Comparison of ENCODE assay signal across 9 mouse cellular contexts in genomic region chrX:53059426-53060007, GRCm38 (mm10).
DNase-seq lines count a peak whose midpoint lies in the region; ATAC-seq and TF ChIP-seq lines count a peak whose summit lies in the region.
"Had no signal": no experiment of that assay in that cellular context is flagged by ENCODE, and none has a peak within 500 bp of the region (broad histone marks: within the 10 kb centered on the region; RNA-seq: fewer than 3 reads in every experiment).

No protein-coding gene starts in this region.

- no peak overlapping the region for H3K9ac ChIP-seq in kidney, embryonic 15.5 days
- no peak overlapping the region for H3K9ac ChIP-seq in limb, embryonic 11.5 days (ENCODE audit: low read length)

- no peak overlapping the region; the same call in 1 of the 2 replicates for H3K4me3 ChIP-seq in kidney, embryonic 15.5 days (replicated peaks)
- H3K4me3 ChIP-seq in kidney, adult 2 months (ENCODE audit: insufficient read depth, low read depth, low read length): no peak overlapping the region
- H3K4me3 ChIP-seq in embryonic facial prominence, embryonic 10.5 days: peak overlapping the region; percentile 71; the same call in 1 of the 2 replicates
- H3K4me3 ChIP-seq in limb, embryonic 11.5 days (ENCODE audit: low read depth, low read length): no peak overlapping the region

- H3K9me3 ChIP-seq in kidney, embryonic 15.5 days (replicated peaks): no peaks in the 10 kb centered on the region
- no peaks in the 10 kb centered on the region for H3K9me3 ChIP-seq in embryonic facial prominence, embryonic 10.5 days
- H3K9me3 ChIP-seq in limb, embryonic 11.5 days (ENCODE audit: control insufficient read depth, low read length): no peaks in the 10 kb centered on the region

- peak overlapping the region; percentile 41; the same call in 1 of the 2 replicates for H3K27ac ChIP-seq in kidney, embryonic 15.5 days
- no peak overlapping the region for H3K27ac ChIP-seq in kidney, adult 2 months (ENCODE audit: insufficient read depth, low read depth, low read length)
- H3K27ac ChIP-seq in embryonic facial prominence, embryonic 10.5 days (replicated peaks): no peak overlapping the region
- no peak overlapping the region for H3K27ac ChIP-seq in limb, embryonic 11.5 days (replicated peaks; ENCODE audit: low read depth, low read length)

- TF ChIP-seq CTCF in kidney, adult 2 months (conservative IDR thresholded peaks at IDR 0.05; ENCODE audit: insufficient read depth, insufficient read length, low read depth, low read length): no peak

- DNase-seq in adrenal gland, adult (ENCODE audit: inconsistent age in 2 of 2, low spot score in 1 of 2): peak; percentile 16 to 65
- DNase-seq in adrenal gland, postnatal 4 days (ENCODE audit: low spot score in 2 of 2): no peak
- DNase-seq in kidney, adult 2 months: no peak
- no peak for DNase-seq in embryonic facial prominence, embryonic 10.5 days (ENCODE audit: low spot score)
- no peak for DNase-seq in limb, embryonic 11.5 days (ENCODE audit: low spot score)
- no peak for DNase-seq in layer of hippocampus, postnatal 14 days (ENCODE audit: low spot score in 2 of 2)
- DNase-seq in spleen, postnatal 14 days (ENCODE audit: low spot score in 2 of 2): no peak

- 0 out of 2 replicates have a peak, but pooled peaks cover 9% of the 10 kb centered on the region for H3K27me3 ChIP-seq in kidney, embryonic 15.5 days
- no peaks in the 10 kb centered on the region for H3K27me3 ChIP-seq in kidney, adult 2 months (replicated peaks; ENCODE audit: control insufficient read depth, insufficient read depth, low read length)
- peaks cover 35% of the 10 kb centered on the region for H3K27me3 ChIP-seq in embryonic facial prominence, embryonic 10.5 days (replicated peaks; ENCODE audit: low read depth, poor library complexity, severe bottlenecking)
- 0 out of 2 replicates have a peak, but pooled peaks cover 4% of the 10 kb centered on the region for H3K27me3 ChIP-seq in limb, embryonic 11.5 days (ENCODE audit: control insufficient read depth, insufficient read depth, low read length)

- H3K4me1 ChIP-seq in kidney, embryonic 15.5 days: peaks cover 15% of the 10 kb centered on the region; the same call in 1 of the 2 replicates
- no peaks in the 10 kb centered on the region for H3K4me1 ChIP-seq in kidney, adult 2 months (ENCODE audit: control insufficient read depth, insufficient read depth, low read length)
- peaks cover 9% of the 10 kb centered on the region for H3K4me1 ChIP-seq in embryonic facial prominence, embryonic 10.5 days
- no peaks in the 10 kb centered on the region for H3K4me1 ChIP-seq in limb, embryonic 11.5 days (ENCODE audit: control insufficient read depth, insufficient read depth, low read length)

- WGBS in kidney, embryonic 15.5 days: 20% methylated on average over 11 of the region's 11 CpGs
- WGBS in kidney, adult 2 months: 37% methylated on average over 11 of the region's 11 CpGs
- 25% methylated on average over 11 of the region's 11 CpGs for WGBS in embryonic facial prominence, embryonic 10.5 days
- WGBS in limb, embryonic 11.5 days: 20% methylated on average over 11 of the region's 11 CpGs

- no peaks in the 10 kb centered on the region for H3K36me3 ChIP-seq in kidney, embryonic 15.5 days
- H3K36me3 ChIP-seq in kidney, adult 2 months (ENCODE audit: control insufficient read depth, insufficient read depth, low read length): no peaks in the 10 kb centered on the region
- H3K36me3 ChIP-seq in embryonic facial prominence, embryonic 10.5 days (replicated peaks): 0 out of 2 replicates have a peak, but pooled peaks cover 1% of the 10 kb centered on the region
- H3K36me3 ChIP-seq in limb, embryonic 11.5 days (ENCODE audit: control insufficient read depth, insufficient read depth, low read length): no peaks in the 10 kb centered on the region

- no peak for TF ChIP-seq POLR2A in kidney, adult 2 months (IDR thresholded peaks at IDR 0.05; ENCODE audit: low read depth, low read length)

- peak overlapping the region; percentile 56 for H3K4me2 ChIP-seq in kidney, embryonic 15.5 days
- H3K4me2 ChIP-seq in limb, embryonic 11.5 days (ENCODE audit: low read depth, severe bottlenecking): peak overlapping the region; percentile 57

- no peak for ATAC-seq in kidney, embryonic 15.5 days (replicated peaks; ENCODE audit: low FRiP score)
- no peak for ATAC-seq in limb, embryonic 11.5 days (ENCODE audit: insufficient number of reproducible peaks, low FRiP score, low TSS enrichment, low read depth)
- ATAC-seq: Patski had no signal

Comparison
In these comparisons a context has a peak if more than half of its experiments do, and no peak if none do; other contexts are left out.
1. DNase-seq: peak in adrenal gland, adult (2 of 2); none in adrenal gland, postnatal 4 days (0 of 2), kidney, adult 2 months (single experiment), embryonic facial prominence, embryonic 10.5 days (single experiment), limb, embryonic 11.5 days (single experiment), layer of hippocampus, postnatal 14 days (0 of 2) and spleen, postnatal 14 days (0 of 2).